Mouse (Mus musculus): Measurements from ENCODE around the gene Hoxa6. TPM values are rescaled to one million over a fixed set of nuclear protein-coding genes. Genes with fewer than 3 reads are reported as not detected.

Hoxa6 gene
- polyA plus RNA-seq, 1 experiment from 2014 or later = 0.33 TPM

DNA sequence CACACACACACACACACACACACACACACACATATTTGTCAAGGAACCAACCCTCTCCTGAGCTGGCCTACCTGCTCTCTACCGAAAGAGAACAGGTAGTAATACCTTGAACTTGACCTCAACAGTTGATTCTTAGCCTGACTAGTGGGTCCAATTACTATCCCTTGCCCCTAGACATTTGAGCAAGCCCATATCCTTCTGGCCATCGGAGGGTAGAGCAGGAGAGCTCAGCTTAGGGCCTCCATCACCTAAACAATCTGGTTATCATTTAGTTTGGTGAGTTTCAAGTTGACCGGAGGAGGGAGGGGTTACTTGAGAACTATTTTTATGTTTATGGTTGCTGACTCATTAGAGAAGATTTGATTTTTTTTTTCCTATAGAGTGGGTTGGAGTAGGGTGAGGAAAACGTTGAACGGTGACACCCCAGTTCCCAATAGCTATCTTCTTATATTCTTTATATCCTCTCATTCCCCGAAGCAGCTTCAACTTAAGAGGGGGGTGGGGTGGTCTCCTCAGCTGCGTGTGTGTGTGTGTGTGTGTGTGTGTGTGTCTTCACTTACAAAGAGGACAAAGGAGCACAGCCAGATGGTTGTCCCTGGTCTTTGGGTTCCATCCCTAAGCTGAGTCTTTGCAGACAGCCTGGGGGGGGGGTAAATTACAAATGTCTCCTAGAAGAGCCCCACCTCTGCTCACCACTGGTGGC is 42.8 kb upstream of the Hoxa6 start:
- no peaks in the 10 kb centered on the region for H3K9me3 ChIP-seq (ENCODE audit: control insufficient read depth, low read length)
- no peak for TF ChIP-seq CTCF (IDR thresholded peaks at IDR 0.05; ENCODE audit: low read depth)
- no peak for TF ChIP-seq EP300 (optimal IDR thresholded peaks at IDR 0.05)
- WGBS = 15% methylated on average over 7 of the region's 7 CpGs
- no peaks in the 10 kb centered on the region for H3K36me3 ChIP-seq (ENCODE audit: control insufficient read depth, insufficient read depth, low read length)
- DNase-seq (ENCODE audit: low spot score) = no peak
- no peak overlapping the region for H3K9ac ChIP-seq (ENCODE audit: low read length)
- H3K27me3 ChIP-seq (ENCODE audit: control insufficient read depth, insufficient read depth, low read length) = peaks cover 30% of the 10 kb centered on the region
- no peaks in the 10 kb centered on the region for H3K4me1 ChIP-seq (replicated peaks; ENCODE audit: control insufficient read depth, insufficient read depth)
- no peak overlapping the region for H3K4me2 ChIP-seq (replicated peaks; ENCODE audit: low read depth)
- ATAC-seq (ENCODE audit: low FRiP score, low TSS enrichment) = peak; percentile 27; the same call in 1 of the 2 replicates
- H3K4me3 ChIP-seq (ENCODE audit: low read depth, low read length) = no peak overlapping the region
- H3K27ac ChIP-seq (replicated peaks) = no peak overlapping the region

GRCm38 (mm10) chr6:52249826-52250225 is 41.3 kb upstream of the Hoxa6 start:
- no peak for ATAC-seq (ENCODE audit: low FRiP score, low TSS enrichment)
- H3K9me3 ChIP-seq (ENCODE audit: control insufficient read depth, low read length) = no peaks in the 10 kb centered on the region
- no peak overlapping the region for H3K4me3 ChIP-seq (ENCODE audit: low read depth, low read length)
- no peak overlapping the region for H3K27ac ChIP-seq (replicated peaks)
- no peak overlapping the region for H3K4me2 ChIP-seq (replicated peaks; ENCODE audit: low read depth)
- H3K4me1 ChIP-seq (replicated peaks; ENCODE audit: control insufficient read depth, insufficient read depth) = no peaks in the 10 kb centered on the region
- WGBS = 4% methylated on average over 4 of the region's 4 CpGs
- DNase-seq (ENCODE audit: low spot score) = no peak
- TF ChIP-seq EP300 (optimal IDR thresholded peaks at IDR 0.05) (no peak), CTCF (IDR thresholded peaks at IDR 0.05; ENCODE audit: low read depth) (no peak)
- no peaks in the 10 kb centered on the region for H3K36me3 ChIP-seq (ENCODE audit: control insufficient read depth, insufficient read depth, low read length)
- H3K9ac ChIP-seq (ENCODE audit: low read length) = no peak overlapping the region
- H3K27me3 ChIP-seq (ENCODE audit: control insufficient read depth, insufficient read depth, low read length) = peaks cover 37% of the 10 kb centered on the region

GRCm38 (mm10) chr6:52249415-52249738 is 40.9 kb upstream of the Hoxa6 start:
- peaks cover 40% of the 10 kb centered on the region for H3K27me3 ChIP-seq (ENCODE audit: control insufficient read depth, insufficient read depth, low read length)
- H3K4me3 ChIP-seq (ENCODE audit: low read depth, low read length) = no peak overlapping the region
- ATAC-seq (ENCODE audit: low FRiP score, low TSS enrichment) (no peak), DNase-seq (ENCODE audit: low spot score) (no peak)
- no peak overlapping the region for H3K9ac ChIP-seq (ENCODE audit: low read length)
- no peaks in the 10 kb centered on the region for H3K36me3 ChIP-seq (ENCODE audit: control insufficient read depth, insufficient read depth, low read length)
- TF ChIP-seq CTCF (IDR thresholded peaks at IDR 0.05; ENCODE audit: low read depth) (no peak), EP300 (optimal IDR thresholded peaks at IDR 0.05) (no peak)
- no peaks in the 10 kb centered on the region for H3K9me3 ChIP-seq (ENCODE audit: control insufficient read depth, low read length)
- no peaks in the 10 kb centered on the region for H3K4me1 ChIP-seq (replicated peaks; ENCODE audit: control insufficient read depth, insufficient read depth)
- no peak overlapping the region for H3K4me2 ChIP-seq (replicated peaks; ENCODE audit: low read depth)
- 1% methylated on average over 16 of the region's 16 CpGs for WGBS
- H3K27ac ChIP-seq (replicated peaks) = no peak overlapping the region

DNA sequence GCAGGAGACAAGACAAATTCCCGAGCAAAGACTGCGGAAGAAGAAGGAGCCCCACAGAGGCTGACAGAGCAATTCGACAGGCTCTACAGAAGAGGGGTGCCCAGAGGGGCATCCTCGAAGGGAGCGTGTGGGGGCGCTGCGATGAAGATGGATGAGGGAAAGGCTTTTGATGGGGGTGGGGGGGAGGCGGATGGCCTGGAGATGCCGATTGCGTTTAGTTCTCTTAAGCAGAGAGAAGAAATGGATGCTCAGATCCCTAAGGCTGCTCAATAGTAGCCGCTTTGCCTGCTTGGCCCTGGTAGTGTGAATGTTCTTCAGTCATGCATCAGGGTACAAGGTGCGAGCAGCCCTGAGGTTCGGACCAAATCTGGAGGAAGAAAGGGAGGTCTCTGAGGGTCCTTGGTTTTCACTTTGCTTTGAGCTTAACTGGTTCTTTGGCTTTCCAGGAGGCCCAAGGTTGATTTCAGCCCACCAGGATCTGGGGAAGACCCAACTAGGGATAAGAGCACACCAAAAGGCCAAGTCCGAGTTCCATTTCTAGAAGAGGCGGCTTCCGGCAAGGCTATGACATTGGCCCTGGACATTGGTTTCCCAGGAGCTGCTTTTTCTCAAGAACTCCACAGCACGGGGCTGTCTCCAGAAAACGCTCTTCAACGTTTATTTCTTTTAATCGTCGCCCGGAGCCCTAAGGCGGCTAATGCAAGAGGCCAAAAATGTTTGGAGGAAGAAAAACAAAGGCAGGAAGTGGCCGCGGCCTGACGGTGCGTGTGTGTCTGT is 40.3 kb upstream of the Hoxa6 start:
- no peak for TF ChIP-seq EP300 (optimal IDR thresholded peaks at IDR 0.05)
- TF ChIP-seq CTCF (IDR thresholded peaks at IDR 0.05; ENCODE audit: low read depth) = no peak
- DNase-seq (ENCODE audit: low spot score) (no peak), ATAC-seq (ENCODE audit: low FRiP score, low TSS enrichment) (no peak)
- Histone ChIP-seq H3K9me3 (ENCODE audit: control insufficient read depth, low read length) (no peaks in the 10 kb centered on the region), H3K27ac (replicated peaks) (no peak overlapping the region), H3K9ac (ENCODE audit: low read length) (no peak overlapping the region), H3K4me2 (replicated peaks; ENCODE audit: low read depth) (no peak overlapping the region), H3K27me3 (ENCODE audit: control insufficient read depth, insufficient read depth, low read length) (peaks cover 36% of the 10 kb centered on the region), H3K4me1 (replicated peaks; ENCODE audit: control insufficient read depth, insufficient read depth) (no peaks in the 10 kb centered on the region), H3K4me3 (ENCODE audit: low read depth, low read length) (no peak overlapping the region), H3K36me3 (ENCODE audit: control insufficient read depth, insufficient read depth, low read length) (no peaks in the 10 kb centered on the region)
- WGBS = 3% methylated on average over 27 of the region's 27 CpGs

- H3K36me3 ChIP-seq (ENCODE audit: control insufficient read depth, insufficient read depth, low read length) = no peaks in the 10 kb centered on the region
- WGBS = 3% methylated on average over 23 of the region's 23 CpGs
- DNase-seq (ENCODE audit: low spot score) (no peak), ATAC-seq (ENCODE audit: low FRiP score, low TSS enrichment) (no peak)
- no peak overlapping the region for H3K4me3 ChIP-seq (ENCODE audit: low read depth, low read length)
- H3K9me3 ChIP-seq (ENCODE audit: control insufficient read depth, low read length) = no peaks in the 10 kb centered on the region
- no peaks in the 10 kb centered on the region for H3K4me1 ChIP-seq (replicated peaks; ENCODE audit: control insufficient read depth, insufficient read depth)
- peaks cover 42% of the 10 kb centered on the region for H3K27me3 ChIP-seq (ENCODE audit: control insufficient read depth, insufficient read depth, low read length)
- H3K27ac ChIP-seq (replicated peaks) = no peak overlapping the region
- H3K9ac ChIP-seq (ENCODE audit: low read length) = no peak overlapping the region
- H3K4me2 ChIP-seq (replicated peaks; ENCODE audit: low read depth) = no peak overlapping the region
- TF ChIP-seq EP300 (optimal IDR thresholded peaks at IDR 0.05) (no peak), CTCF (IDR thresholded peaks at IDR 0.05; ENCODE audit: low read depth) (no peak)
Measured at GRCm38 (mm10) chr6:52247766-52248637, 39.5 kb upstream of the Hoxa6 start.
